Mouse (Mus musculus) lung, postnatal 25 days (tissue): ENCODE measurements around the gene Dpp6.
"Not testable (repeated sequence)": the region's sequence is repeated elsewhere in the genome, so short reads cannot be mapped to it uniquely, and the experiment has no call there.

ENCODE experiments used
- DNase-seq: peaks from one replicate; pipeline ENCODE4 v3.0.0; 2022; ENCODE audit warnings: low spot score

The Dpp6 gene

DNA sequence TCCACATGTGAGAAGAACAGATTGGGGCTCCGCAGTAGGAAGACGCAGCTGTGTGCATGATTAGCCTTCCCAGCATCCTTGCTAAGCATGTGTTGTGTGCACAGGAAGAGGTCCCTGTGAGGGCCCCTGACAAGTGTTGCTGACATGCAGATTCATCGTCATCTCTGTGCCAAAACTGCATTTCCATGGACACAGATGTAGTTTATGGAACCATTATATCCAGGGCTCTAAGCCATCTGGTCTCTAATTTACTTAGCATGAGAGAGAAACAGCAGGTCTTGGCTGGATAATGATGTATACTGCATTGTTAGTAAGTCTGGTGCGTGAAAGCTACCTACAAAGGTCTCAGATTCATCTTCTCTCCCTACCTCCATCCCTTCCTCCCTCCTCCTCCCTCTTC lies 673.9 kb downstream of the Dpp6 start:
- no peak for DNase-seq

GRCm38 (mm10) chr5:27501338-27501737 lies 684.3 kb downstream of the Dpp6 start, which contains the start of gene Speer4b:
TSS of gene Speer4b (minus strand) at chr5:27501438.
- DNase-seq, result not testable (repeated sequence)

- DNase-seq, result no peak
Observed at GRCm38 (mm10) chr5:27518716-27519115, 701.7 kb downstream of the Dpp6 start.

GRCm38 (mm10) chr5:27526906-27527305 lies 709.9 kb downstream of the Dpp6 start:
- DNase-seq, result no peak

- no peak for DNase-seq
Observed at GRCm38 (mm10) chr5:27544816-27545270, 727.8 kb downstream of the Dpp6 start.

- no peak for DNase-seq
Observed at GRCm38 (mm10) chr5:27549291-27549690, 732.3 kb downstream of the Dpp6 start.

GRCm38 (mm10) chr5:27565700-27566099 lies 748.7 kb downstream of the Dpp6 start:
- no peak for DNase-seq

GRCm38 (mm10) chr5:27587970-27588758 lies 771.2 kb downstream of the Dpp6 start:
- DNase-seq, result no peak

- no peak for DNase-seq
Observed at GRCm38 (mm10) chr5:27604132-27604531, 787.1 kb downstream of the Dpp6 start.

DNA sequence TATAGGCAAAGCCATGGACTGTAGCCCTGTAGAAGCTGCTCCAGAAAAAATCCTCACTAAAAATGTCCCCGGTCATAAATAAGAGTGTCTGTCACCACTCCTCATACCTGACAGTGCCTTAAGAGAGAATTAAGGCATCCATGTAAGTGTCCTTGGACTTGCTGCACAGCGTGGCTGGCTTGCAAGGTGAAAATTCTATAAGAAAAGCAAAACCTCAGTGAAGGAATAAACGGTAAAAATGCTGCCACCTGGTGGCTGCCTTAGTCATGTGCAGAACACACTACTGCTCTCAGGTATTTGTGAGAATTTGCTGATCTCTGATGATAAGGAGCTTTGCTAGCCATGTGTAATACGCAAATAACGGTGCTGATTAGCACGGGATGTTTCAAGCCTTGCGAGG lies 798.8 kb downstream of the Dpp6 start:
- no peak for DNase-seq

GRCm38 (mm10) chr5:27621811-27622210 lies 804.8 kb downstream of the Dpp6 start:
- DNase-seq, result no peak

GRCm38 (mm10) chr5:27623876-27624275 lies 806.9 kb downstream of the Dpp6 start:
- no peak for DNase-seq

DNA sequence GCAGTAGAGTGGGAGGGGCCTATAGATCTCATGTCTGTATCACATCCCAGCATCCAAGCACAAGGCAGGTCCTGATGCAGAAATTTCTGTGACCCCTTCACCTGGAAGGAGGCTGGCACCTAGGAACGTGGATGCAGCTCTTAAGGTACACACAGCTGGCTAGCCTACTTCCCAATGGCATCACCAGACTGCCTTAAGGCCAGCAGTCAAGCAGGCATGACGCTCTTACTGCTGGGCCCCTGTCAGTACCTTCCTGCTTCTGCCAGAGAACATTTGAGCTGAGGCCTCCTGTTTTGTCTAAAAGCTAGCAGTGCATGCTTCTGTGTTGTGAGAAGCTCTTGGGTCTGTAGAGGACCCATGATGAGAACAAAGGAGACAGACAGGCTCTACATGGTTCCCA lies 815.1 kb downstream of the Dpp6 start:
- no peak for DNase-seq

DNA sequence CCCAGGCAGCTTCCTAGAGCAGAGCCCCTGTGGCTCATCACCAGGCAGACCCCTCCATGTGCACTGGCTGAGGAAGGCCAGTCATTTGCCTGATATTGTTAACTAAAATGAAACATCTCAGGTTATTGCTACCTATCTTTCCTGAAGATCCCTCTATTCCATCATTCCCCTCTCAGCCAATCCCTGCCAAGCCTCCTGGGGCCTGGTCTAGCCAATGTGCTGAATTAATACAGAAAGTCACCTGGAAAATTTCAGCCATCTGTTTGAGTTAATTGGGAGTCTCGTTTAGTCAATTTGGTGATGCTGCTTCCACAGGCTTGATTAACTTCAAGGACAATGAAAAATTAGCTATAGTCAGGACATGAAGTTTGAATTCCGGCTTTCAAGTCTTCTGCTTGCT lies 818.9 kb downstream of the Dpp6 start:
- DNase-seq, result no peak

GRCm38 (mm10) chr5:27641876-27642275 lies 824.9 kb downstream of the Dpp6 start:
- no peak for DNase-seq

- peak; percentile 10 for DNase-seq
Observed at GRCm38 (mm10) chr5:27651879-27652814, 835.1 kb downstream of the Dpp6 start.

- DNase-seq, result no peak
Observed at GRCm38 (mm10) chr5:27656101-27656500, 839.1 kb downstream of the Dpp6 start.

DNA sequence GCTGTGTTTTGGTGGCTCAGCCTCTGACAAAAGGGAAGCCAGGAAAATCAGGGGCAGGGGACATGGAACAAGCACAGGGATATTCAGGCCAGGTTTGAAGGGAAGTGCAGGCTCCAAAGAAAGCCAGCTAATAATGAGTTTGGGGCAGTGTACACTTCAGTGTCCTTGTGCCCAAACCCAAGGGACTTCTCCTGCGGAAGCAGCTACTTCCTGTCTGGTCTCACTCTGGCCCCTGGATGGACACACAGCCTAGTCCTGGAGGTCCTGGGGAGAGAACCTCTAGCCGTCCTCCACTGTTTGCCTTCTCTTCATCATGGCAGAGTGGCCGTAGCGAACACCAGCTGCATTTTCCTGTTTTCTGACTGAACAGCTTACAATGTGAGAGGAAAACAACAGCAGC lies 840.7 kb downstream of the Dpp6 start:
- no peak for DNase-seq

DNA sequence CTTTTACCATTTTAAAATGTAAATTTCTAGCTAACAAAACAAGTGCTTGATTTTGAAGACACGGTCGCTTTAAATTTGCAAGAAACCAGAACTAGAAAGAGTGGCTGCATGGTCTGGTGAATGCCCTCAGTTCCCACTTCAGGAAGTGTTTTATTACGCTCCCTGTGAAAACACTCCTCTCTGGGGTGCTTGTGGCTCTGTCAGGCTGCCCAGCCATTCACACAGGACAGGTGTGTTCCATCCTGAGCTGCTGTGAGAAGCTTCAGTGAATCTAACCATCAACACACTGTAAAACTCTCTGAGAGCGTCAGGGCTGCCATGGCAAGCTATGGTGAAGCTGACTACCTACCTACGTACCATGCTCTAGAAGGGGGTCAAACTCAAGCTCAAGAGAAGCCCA lies 841.2 kb downstream of the Dpp6 start:
- DNase-seq, result no peak

DNA sequence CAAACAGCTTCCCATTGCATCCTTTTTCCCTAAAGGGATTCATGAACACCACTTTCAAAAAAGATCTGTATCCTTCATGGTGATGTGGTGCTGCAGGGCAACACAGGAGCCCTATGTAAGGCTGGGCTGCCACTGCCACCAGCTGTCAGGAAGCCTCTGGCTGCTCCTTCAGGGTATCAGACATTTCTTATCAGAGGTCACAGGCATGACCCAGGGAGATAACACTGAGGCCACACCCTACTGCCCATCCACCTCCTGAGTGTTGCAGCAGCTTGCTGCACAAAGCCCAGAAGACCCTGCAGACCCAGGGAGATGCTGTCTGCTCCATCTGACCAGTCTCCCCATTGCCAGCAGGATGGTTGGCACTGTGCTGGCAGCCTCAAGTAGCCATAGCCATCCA lies 841.6 kb downstream of the Dpp6 start:
- DNase-seq, result no peak

DNA sequence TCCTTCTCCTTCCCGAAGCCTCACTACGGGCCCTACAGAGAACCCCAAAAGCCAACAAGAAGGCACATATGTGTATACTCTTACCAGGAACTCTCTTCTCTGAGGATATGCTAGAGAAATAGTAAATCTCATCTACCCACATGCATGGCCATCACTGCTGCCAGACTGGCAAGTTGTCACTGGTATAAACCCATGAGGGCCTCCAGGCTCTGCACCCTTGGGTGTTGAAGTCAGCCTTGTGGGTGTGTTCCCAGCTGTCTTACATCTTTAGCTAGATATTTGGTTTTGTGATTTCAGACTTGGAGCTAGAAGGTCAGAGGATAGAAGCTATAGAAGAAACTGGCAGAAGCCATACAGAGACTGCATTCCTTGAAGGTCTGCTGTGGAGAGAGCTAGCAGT lies 842.0 kb downstream of the Dpp6 start:
- no peak for DNase-seq

GRCm38 (mm10) chr5:27659781-27660180 lies 842.8 kb downstream of the Dpp6 start:
- DNase-seq, result no peak

DNA sequence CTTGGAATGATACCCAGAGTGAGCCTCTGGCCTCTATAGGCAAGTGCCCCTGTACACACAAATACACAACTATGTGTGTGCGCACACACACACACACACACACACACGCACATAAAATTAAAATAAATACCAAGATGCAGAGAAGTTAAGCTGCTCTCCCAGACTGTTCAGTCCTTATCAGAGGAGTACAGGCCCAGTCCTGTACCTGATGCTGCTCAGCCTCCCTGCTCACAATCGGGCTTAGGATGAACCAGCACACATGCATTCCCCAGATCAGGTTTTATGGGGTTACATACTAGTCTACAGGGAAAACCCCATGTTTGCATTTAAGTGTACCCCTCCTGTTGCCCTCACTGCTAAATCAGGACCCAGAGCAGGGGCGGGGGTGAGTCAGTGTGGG lies 847.1 kb downstream of the Dpp6 start:
- no peak for DNase-seq
